Mouse (Mus musculus) intestine, postnatal 0 days (tissue): Measurements from ENCODE around the gene Arhgdib. TPM values are rescaled to one million over a fixed set of nuclear protein-coding genes. Genes with fewer than 3 reads are reported as not detected.

Experiments
- ATAC-seq: fragments of 200-750 bp; cut with Nextera tagmentation; 2 replicates; pipeline ENCODE4 v1.8.0; 2017; ENCODE audit warnings: mild to moderate bottlenecking, moderate TSS enrichment, moderate library complexity
- H3K27ac ChIP-seq: fragments of 300-500 bp; sonication (generic); 2 replicates; pipeline ENCODE4 v1.5.1; 2014; ENCODE audit warnings: mild to moderate bottlenecking, low read depth, low read length, moderate library complexity
- H3K27me3 ChIP-seq: fragments of 300-500 bp; sonication (generic); replicated peaks from 2 replicates; pipeline ENCODE4 v1.6.1; 2014; ENCODE audit warnings: low read length, mixed read lengths; ENCODE audit not compliant: control insufficient read depth, insufficient read depth
- H3K36me3 ChIP-seq: fragments of 300-500 bp; sonication (generic); 2 replicates; pipeline ENCODE4 v1.6.1; 2014; ENCODE audit warnings: mild to moderate bottlenecking, moderate library complexity; ENCODE audit not compliant: control insufficient read depth, insufficient read depth
- H3K4me1 ChIP-seq: fragments of 300-500 bp; sonication (generic); replicated peaks from 2 replicates; pipeline ENCODE4 v1.6.1; 2014; ENCODE audit warnings: antibody characterized with exemption, low read length, mixed read lengths; ENCODE audit not compliant: control insufficient read depth, insufficient read depth
- H3K4me2 ChIP-seq: fragments of 300-500 bp; sonication (generic); replicated peaks from 2 replicates; pipeline ENCODE4 v1.6.1; 2014; ENCODE audit warnings: low read depth, mild to moderate bottlenecking, moderate library complexity
- H3K4me3 ChIP-seq: fragments of 300-500 bp; sonication (generic); 2 replicates; pipeline ENCODE4 v1.5.1; 2014; ENCODE audit warnings: low read depth, low read length
- H3K9ac ChIP-seq: fragments of 300-500 bp; sonication (generic); 2 replicates; pipeline ENCODE4 v1.6.1; 2014; ENCODE audit warnings: mild to moderate bottlenecking, low read depth, low read length
- H3K9me3 ChIP-seq: fragments of 300-500 bp; sonication (generic); 2 replicates; pipeline ENCODE4 v1.6.1; 2016; ENCODE audit warnings: mixed run types; ENCODE audit not compliant: control insufficient read depth
- CTCF ChIP-seq: sonication (generic); IDR thresholded peaks from 2 replicates; pipeline ENCODE4 v1.5.1; 2016; ENCODE audit warnings: low read depth, mild to moderate bottlenecking, control low read depth, antibody characterized with exemption, moderate library complexity
- WGBS: fragments of 180-500 bp; shearing (Covaris S2); extraction: QIAGEN DNeasy Blood & Tissue Kit; methylation state at CpG from one replicate; pipeline ENCODE4 v1.1.7; 2014; 5-methylcytosine and 5-hydroxymethylcytosine counted together
- polyA plus RNA-seq: library from polyadenylated mRNA; unstranded; fragments of >200 nt; fragmentation: Nextera tagmentation; extraction: Ambion mirVana; gene quantifications from 2 replicates; pipeline ENCODE4 v1.2.1, GENCODE M21; 2015

Gene Arhgdib
- polyA plus RNA-seq, 1 experiment from 2014 or later = 22.2 TPM

GRCm38 (mm10) chr6:136912751-136913265 lies 28.9 kb downstream of the Arhgdib start:
- ATAC-seq = no peak
- Histone ChIP-seq H3K9ac (no peak overlapping the region), H3K4me1 (peaks cover 5% of the 10 kb centered on the region; the same call in 1 of the 2 replicates), H3K36me3 (no peaks in the 10 kb centered on the region), H3K4me2 (no peak overlapping the region), H3K27ac (no peak overlapping the region), H3K4me3 (no peak overlapping the region), H3K9me3 (no peaks in the 10 kb centered on the region), H3K27me3 (no peaks in the 10 kb centered on the region)
- WGBS = 63% methylated on average over 1 of the region's 2 CpGs
- no peak for TF ChIP-seq CTCF

GRCm38 (mm10) chr6:136910247-136910890 lies 31.3 kb downstream of the Arhgdib start:
- H3K9me3 ChIP-seq = no peaks in the 10 kb centered on the region
- no peak overlapping the region for H3K27ac ChIP-seq
- TF ChIP-seq CTCF = no peak
- no peak for ATAC-seq
- peaks cover 5% of the 10 kb centered on the region; the same call in 1 of the 2 replicates for H3K4me1 ChIP-seq
- H3K9ac ChIP-seq = no peak overlapping the region
- H3K27me3 ChIP-seq = no peaks in the 10 kb centered on the region
- WGBS = 54% methylated on average over 9 of the region's 9 CpGs
- no peaks in the 10 kb centered on the region for H3K36me3 ChIP-seq
- no peak overlapping the region for H3K4me3 ChIP-seq
- H3K4me2 ChIP-seq = no peak overlapping the region

- TF ChIP-seq CTCF = no peak
- Histone ChIP-seq H3K27ac (no peak overlapping the region), H3K27me3 (no peaks in the 10 kb centered on the region), H3K9me3 (no peaks in the 10 kb centered on the region), H3K36me3 (no peaks in the 10 kb centered on the region), H3K4me1 (no peaks in the 10 kb centered on the region), H3K9ac (no peak overlapping the region), H3K4me3 (no peak overlapping the region), H3K4me2 (no peak overlapping the region)
- 56% methylated on average over 10 of the region's 10 CpGs for WGBS
- no peak for ATAC-seq
These were observed 34.8 kb downstream of the Arhgdib start for GRCm38 (mm10) chr6:136906937-136907293.

GRCm38 (mm10) chr6:136906283-136906936 lies 35.3 kb downstream of the Arhgdib start:
- no peak overlapping the region for H3K4me2 ChIP-seq
- TF ChIP-seq CTCF = no peak
- no peaks in the 10 kb centered on the region for H3K36me3 ChIP-seq
- no peaks in the 10 kb centered on the region for H3K4me1 ChIP-seq
- no peak overlapping the region for H3K4me3 ChIP-seq
- H3K27ac ChIP-seq = no peak overlapping the region
- no peak overlapping the region for H3K9ac ChIP-seq
- H3K9me3 ChIP-seq = no peaks in the 10 kb centered on the region
- 63% methylated on average over 19 of the region's 19 CpGs for WGBS
- no peak for ATAC-seq
- H3K27me3 ChIP-seq = no peaks in the 10 kb centered on the region

GRCm38 (mm10) chr6:136903885-136904470 lies 37.7 kb downstream of the Arhgdib start:
- no peak for TF ChIP-seq CTCF
- Histone ChIP-seq H3K9me3 (no peaks in the 10 kb centered on the region), H3K4me3 (no peak overlapping the region), H3K27ac (no peak overlapping the region), H3K4me1 (no peaks in the 10 kb centered on the region), H3K4me2 (no peak overlapping the region), H3K27me3 (no peaks in the 10 kb centered on the region), H3K36me3 (no peaks in the 10 kb centered on the region), H3K9ac (no peak overlapping the region)
- no peak for ATAC-seq
- WGBS = 61% methylated on average over 8 of the region's 8 CpGs

- TF ChIP-seq CTCF = no peak
- H3K9me3 ChIP-seq = no peaks in the 10 kb centered on the region
- 86% methylated on average over 9 of the region's 9 CpGs for WGBS
These were observed 39.2 kb downstream of the Arhgdib start for GRCm38 (mm10) chr6:136902527-136902926.

More at GRCm38 (mm10) chr6:136902527-136902926, 39.2 kb downstream of the Arhgdib start:
- Histone ChIP-seq H3K4me1 (no peaks in the 10 kb centered on the region), H3K27me3 (no peaks in the 10 kb centered on the region), H3K9ac (no peak overlapping the region), H3K36me3 (no peaks in the 10 kb centered on the region), H3K4me3 (no peak overlapping the region), H3K4me2 (no peak overlapping the region), H3K27ac (no peak overlapping the region)
- ATAC-seq = no peak
